Mouse (Mus musculus) adrenal gland, postnatal 25 days (tissue): ENCODE data around the gene Vcam1. TPM values are rescaled to one million over a fixed set of nuclear protein-coding genes. Genes with fewer than 3 reads are reported as not detected.

Source experiments
- DNase-seq: peaks from one replicate; pipeline ENCODE4 v3.0.0; 2021; ENCODE audit warnings: mixed read lengths
- total RNA-seq: library from RNA; stranded (reverse); gene quantifications from 2 replicates; pipeline ENCODE4 v1.2.3, GENCODE M21; 2021

Vcam1 gene
- total RNA-seq, 1 experiment from 2014 or later, result 13.1 TPM

GRCm38 (mm10) chr3:116126508-116127190, 2.8 kb downstream of the Vcam1 start:
- no peak for DNase-seq

- no peak for DNase-seq
These were observed 3.4 kb downstream of the Vcam1 start for GRCm38 (mm10) chr3:116126070-116126469.

- DNase-seq, result no peak
These were observed 5.7 kb downstream of the Vcam1 start for GRCm38 (mm10) chr3:116123827-116124226.

- DNase-seq, result no peak
These were observed 6.8 kb downstream of the Vcam1 start for GRCm38 (mm10) chr3:116122696-116123095.

- DNase-seq, result no peak
These were observed 8.5 kb downstream of the Vcam1 start for GRCm38 (mm10) chr3:116121026-116121425.

- no peak for DNase-seq
These were observed 9.1 kb downstream of the Vcam1 start for GRCm38 (mm10) chr3:116120391-116120790.

GRCm38 (mm10) chr3:116119162-116119561, 10.3 kb downstream of the Vcam1 start:
- DNase-seq, result no peak

- DNase-seq, result no peak
These were observed 12.4 kb downstream of the Vcam1 start for GRCm38 (mm10) chr3:116117046-116117445.

- DNase-seq, result no peak
These were observed 15.0 kb downstream of the Vcam1 start for GRCm38 (mm10) chr3:116114249-116115188.

GRCm38 (mm10) chr3:116113443-116114241, 15.8 kb downstream of the Vcam1 start:
- no peak for DNase-seq

GRCm38 (mm10) chr3:116112816-116113405, 16.6 kb downstream of the Vcam1 start:
- DNase-seq, result no peak

GRCm38 (mm10) chr3:116105713-116106112, 23.8 kb downstream of the Vcam1 start:
- no peak for DNase-seq

GRCm38 (mm10) chr3:116104866-116105647, 24.4 kb downstream of the Vcam1 start:
- DNase-seq, result peak; percentile 48

GRCm38 (mm10) chr3:116104270-116104669, 25.2 kb downstream of the Vcam1 start:
- no peak for DNase-seq

GRCm38 (mm10) chr3:116100850-116101249, 28.6 kb downstream of the Vcam1 start:
- no peak for DNase-seq

- DNase-seq, result no peak
These were observed 33.6 kb downstream of the Vcam1 start for GRCm38 (mm10) chr3:116095934-116096333.

GRCm38 (mm10) chr3:116095312-116095711, 34.2 kb downstream of the Vcam1 start:
- DNase-seq, result no peak

- DNase-seq, result no peak
These were observed 34.6 kb downstream of the Vcam1 start for GRCm38 (mm10) chr3:116094886-116095285.

- DNase-seq, result no peak
These were observed 35.2 kb downstream of the Vcam1 start for GRCm38 (mm10) chr3:116094288-116094687.

- no peak for DNase-seq
These were observed 36.9 kb downstream of the Vcam1 start for GRCm38 (mm10) chr3:116092547-116092946.

GRCm38 (mm10) chr3:116091706-116092105, 37.8 kb downstream of the Vcam1 start:
- no peak for DNase-seq
